Mouse (Mus musculus) embryo, embryonic 11.5 days (tissue): ENCODE data around the gene Nadk.

Experiments used
- DNase-seq: peaks from one replicate; pipeline ENCODE4 v3.0.0-alpha.2; 2012; ENCODE audit warnings: low read depth, low spot score

Gene Nadk

GRCm38 (mm10) chr4:155561661-155562442 lies at the start of gene Nadk:
Gene Nadk, plus strand, starts transcription at chr4:155562378.
- DNase-seq: no peak

- no peak for DNase-seq
Measured at GRCm38 (mm10) chr4:155514810-155515209, 47.4 kb upstream of the Nadk start.

- DNase-seq: no peak
Measured at GRCm38 (mm10) chr4:155517948-155518517, 44.1 kb upstream of the Nadk start.

DNA sequence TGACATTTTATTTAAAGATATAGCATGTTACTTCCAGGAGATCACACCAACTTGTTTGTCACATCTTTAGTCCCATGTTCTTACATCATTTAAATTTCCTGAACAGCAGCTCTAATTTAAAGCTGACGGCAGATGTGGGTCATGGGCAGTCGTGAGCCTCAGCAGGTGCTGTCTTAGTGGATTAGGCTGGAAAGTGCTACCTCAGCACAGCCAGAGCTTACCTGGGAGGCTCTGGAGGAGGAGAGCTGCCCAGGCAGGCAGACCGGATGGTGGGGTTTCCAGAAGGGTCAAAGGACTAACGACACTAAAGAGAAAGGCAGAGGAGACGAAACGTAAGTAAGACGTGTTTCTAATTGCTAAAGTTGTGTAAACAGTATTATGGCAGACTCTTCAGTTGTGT lies 39.9 kb upstream of the Nadk start:
- no peak for DNase-seq

GRCm38 (mm10) chr4:155525751-155526150 lies 36.4 kb upstream of the Nadk start:
- no peak for DNase-seq

GRCm38 (mm10) chr4:155529294-155529693 lies 32.9 kb upstream of the Nadk start:
- DNase-seq: no peak

- DNase-seq: no peak
Measured at GRCm38 (mm10) chr4:155549993-155550392, 12.2 kb upstream of the Nadk start.

DNA sequence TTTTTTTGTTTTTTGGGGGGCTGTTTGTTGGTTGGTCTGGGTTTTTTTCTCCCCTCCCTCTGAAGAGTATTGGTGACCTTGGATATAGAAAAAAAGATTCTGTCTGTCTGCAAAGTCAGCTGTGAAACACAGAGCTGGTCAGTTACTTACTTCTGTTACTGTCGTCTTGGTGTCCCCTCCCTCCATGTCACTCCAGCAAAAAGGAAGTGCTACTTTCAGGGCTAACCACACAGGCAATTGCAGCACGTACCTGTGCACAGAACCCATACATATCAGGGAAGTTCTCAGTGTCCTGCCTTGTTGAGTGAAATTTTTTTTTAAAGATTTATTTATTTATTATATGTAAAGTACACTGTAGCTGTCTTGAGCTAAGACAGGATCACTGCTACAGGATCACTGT lies 11.7 kb upstream of the Nadk start:
- DNase-seq: no peak

- no peak for DNase-seq
Measured at GRCm38 (mm10) chr4:155551073-155551472, 11.1 kb upstream of the Nadk start.

- DNase-seq: no peak
Measured at GRCm38 (mm10) chr4:155552917-155553532, 9.2 kb upstream of the Nadk start.

- DNase-seq: no peak
Measured at GRCm38 (mm10) chr4:155554880-155555279, 7.3 kb upstream of the Nadk start.

DNA sequence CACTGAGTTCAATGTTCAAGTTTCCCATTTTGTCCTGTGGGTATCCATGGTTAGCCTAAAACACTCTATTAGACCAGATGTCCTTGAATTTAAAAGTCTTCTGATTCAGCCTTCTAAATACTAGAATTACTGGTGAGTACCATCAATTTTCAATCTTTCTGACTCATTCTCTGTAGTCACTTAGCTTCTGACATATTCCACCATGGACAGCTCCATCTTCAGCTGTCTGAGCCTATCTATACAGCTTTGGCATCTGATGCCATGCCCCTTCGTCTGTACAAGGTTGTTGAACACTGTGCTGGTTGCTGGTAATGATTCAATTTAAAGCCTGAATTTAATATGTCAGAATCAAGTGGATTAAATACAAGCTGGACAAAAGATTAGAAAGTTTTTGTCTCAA lies 6.7 kb upstream of the Nadk start:
- no peak for DNase-seq

DNA sequence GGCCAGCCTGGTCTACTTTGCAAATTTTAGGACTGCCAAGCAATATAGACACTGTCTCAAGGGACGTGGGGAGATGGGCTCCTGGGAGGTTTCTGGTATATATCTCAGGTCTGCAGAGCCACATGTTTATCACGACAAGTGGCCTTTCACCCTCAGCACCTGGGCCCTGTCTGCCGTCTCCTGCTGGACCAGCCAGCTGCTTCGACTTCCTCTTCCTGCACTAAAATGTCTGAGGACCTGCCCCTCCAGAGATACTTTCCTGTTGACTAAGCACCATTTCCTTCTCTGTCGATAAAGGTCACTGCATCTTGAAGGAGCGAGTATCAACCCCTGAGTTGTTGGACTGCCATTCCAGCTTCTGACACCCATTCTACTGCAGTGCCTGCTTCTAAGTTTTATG lies 2.7 kb upstream of the Nadk start:
- DNase-seq: no peak

DNA sequence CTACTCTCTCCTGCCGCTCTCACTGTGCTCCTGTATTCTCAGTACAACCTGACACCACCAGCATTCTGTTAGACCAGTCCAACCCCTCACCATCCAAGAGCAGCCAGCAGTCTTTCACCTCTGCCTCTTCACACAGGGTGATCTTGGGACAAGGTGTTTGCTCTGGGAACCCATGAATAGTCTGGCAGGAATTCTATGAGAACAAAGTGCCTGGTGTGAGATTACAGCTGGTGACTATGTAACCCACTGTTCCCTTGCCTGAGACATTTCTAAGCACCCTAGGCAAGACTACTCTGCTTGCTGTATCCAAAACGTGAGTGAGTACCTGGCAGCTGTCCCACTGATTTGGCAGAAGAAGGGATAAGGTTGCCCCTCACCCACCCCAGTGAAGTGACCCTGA lies 1.2 kb upstream of the Nadk start:
- DNase-seq: no peak

GRCm38 (mm10) chr4:155562725-155563399 lies 684 bp downstream of the Nadk start:
- no peak for DNase-seq

DNA sequence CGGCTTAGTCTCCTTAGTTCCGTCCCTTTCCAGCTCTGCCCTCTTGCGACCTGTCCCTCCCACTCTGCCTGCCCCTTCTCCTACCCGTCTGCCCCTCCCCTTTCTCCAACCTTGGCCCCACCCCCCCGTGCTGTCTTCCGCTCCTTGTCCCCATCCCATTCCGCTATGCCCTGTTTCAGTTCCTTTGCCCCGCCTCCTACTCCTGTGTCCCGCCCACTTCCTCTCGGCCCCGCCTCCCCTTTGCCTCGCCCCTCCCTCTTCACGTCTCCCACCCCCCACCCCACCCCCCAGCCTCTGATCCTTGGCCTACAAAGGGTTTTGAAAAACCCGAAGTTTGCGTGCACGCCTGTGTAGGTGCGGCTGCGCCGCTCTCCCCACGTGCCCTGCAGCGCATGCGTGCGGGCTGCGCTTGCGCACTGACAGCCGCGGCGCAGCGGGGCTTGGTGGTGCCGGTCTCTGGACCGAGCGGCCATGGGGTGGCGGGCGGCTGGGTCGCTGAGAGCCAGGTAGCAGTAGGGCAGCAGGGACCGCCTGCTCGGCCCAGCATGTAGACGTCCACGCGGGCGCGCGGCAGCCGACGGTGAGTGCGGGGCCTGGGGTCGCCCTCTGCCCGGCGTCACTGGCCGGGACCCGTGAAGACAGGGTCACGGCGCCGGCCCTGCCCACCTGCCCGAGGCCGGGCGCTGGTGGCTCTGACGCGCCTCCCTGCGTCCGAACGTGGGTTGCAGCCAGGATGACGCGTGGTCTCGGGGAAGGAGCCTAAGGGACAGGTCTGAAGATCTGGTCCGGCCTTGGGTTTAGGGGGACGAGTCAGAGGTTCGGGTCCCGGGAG lies 1.4 kb downstream of the Nadk start:
- DNase-seq: peak; percentile 96

DNA sequence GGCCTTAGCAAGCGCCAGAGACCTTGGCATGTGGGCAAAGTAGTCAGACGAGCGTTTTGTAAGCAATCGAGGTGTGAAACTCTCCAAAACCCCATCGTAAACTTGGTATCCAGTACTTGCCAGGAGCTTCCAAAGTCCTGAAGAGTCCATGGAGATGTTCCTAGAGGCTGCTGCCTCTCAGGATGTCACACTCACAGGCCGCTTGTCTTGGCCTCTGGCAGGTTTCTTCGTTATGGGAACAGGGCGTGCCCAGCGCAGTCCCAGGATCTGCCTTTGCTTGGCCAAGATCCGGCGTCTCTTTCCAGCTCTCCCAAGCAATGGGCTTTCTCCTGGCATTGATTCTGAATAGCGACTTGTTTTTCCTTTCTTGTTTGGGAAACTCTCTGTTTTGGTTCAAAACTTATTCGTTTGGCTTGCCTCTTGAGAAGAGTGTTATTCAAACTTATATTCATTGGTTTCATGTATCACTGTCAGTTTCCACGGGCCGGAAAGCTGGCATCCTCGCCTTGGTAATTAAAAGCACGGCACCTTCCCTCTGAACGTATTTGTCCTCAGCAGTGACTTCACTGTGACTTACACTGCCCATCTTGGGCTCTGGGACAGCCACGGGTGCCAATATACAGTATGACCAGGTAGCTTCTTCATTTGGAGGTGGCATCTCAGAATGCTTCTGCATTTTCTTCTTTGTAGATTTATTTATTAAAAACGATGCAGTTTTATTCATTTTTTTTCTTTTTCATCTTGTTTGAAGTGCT lies 2.3 kb downstream of the Nadk start:
- DNase-seq: no peak

- DNase-seq: no peak
Measured at GRCm38 (mm10) chr4:155566555-155566954, 4.4 kb downstream of the Nadk start.

DNA sequence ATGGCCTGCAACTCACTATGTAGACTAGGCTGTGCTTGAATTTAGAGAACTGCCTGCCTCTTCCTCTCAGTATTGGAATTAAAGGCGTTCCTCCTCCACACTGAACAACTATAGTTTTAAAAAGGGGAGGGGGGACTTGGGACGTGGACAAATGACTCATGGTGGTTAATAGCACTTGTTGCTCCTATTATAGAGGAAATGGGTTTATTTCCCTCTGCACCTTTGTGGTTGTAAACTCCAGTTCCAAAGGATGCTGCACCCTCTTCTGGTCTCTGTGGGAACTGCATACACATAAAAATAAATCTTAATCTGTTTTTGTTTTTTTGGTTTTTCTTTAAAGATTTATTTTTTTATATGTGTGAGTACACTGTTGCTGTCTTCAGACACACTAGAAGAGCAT lies 6.0 kb downstream of the Nadk start:
- no peak for DNase-seq

- no peak for DNase-seq
Measured at GRCm38 (mm10) chr4:155568632-155569370, 6.6 kb downstream of the Nadk start.
